Mouse (Mus musculus) midbrain, embryonic 15.5 days (tissue): ENCODE measurements around the gene Crybg3. TPM values are rescaled to one million over a fixed set of nuclear protein-coding genes. Genes with fewer than 3 reads are reported as not detected.

ENCODE experiments used
- ATAC-seq: fragments of 200-750 bp; cut with Nextera tagmentation; replicated peaks from 2 replicates; pipeline ENCODE4 v1.8.0; 2017; ENCODE audit warnings: moderate TSS enrichment
- H3K27ac ChIP-seq: fragments of 300-500 bp; sonication (generic); 2 replicates; pipeline ENCODE4 v1.5.1; 2015; ENCODE audit warnings: mild to moderate bottlenecking, inconsistent platforms
- H3K27me3 ChIP-seq: fragments of 300-500 bp; sonication (generic); replicated peaks from 2 replicates; pipeline ENCODE4 v1.6.1; 2015; ENCODE audit warnings: inconsistent platforms
- H3K36me3 ChIP-seq: fragments of 300-500 bp; sonication (generic); replicated peaks from 2 replicates; pipeline ENCODE4 v1.6.1; 2015; ENCODE audit warnings: inconsistent platforms
- H3K4me1 ChIP-seq: fragments of 300-500 bp; sonication (generic); 2 replicates; pipeline ENCODE4 v1.6.1; 2015; ENCODE audit warnings: inconsistent platforms
- H3K4me2 ChIP-seq: fragments of 300-500 bp; sonication (generic); 2 replicates; pipeline ENCODE4 v1.6.1; 2015; ENCODE audit warnings: inconsistent platforms, mild to moderate bottlenecking, moderate library complexity
- H3K4me3 ChIP-seq: fragments of 300-500 bp; sonication (generic); 2 replicates; pipeline ENCODE4 v1.5.1; 2015; ENCODE audit warnings: mild to moderate bottlenecking, inconsistent platforms
- H3K9ac ChIP-seq: fragments of 300-500 bp; sonication (generic); 2 replicates; pipeline ENCODE4 v1.6.1; 2015; ENCODE audit warnings: mild to moderate bottlenecking, inconsistent platforms
- H3K9me3 ChIP-seq: fragments of 300-500 bp; sonication (generic); 2 replicates; pipeline ENCODE4 v1.6.1; 2016; ENCODE audit warnings: inconsistent platforms
- WGBS: fragments of 180-500 bp; shearing (Covaris S2); methylation state at CpG from one replicate; pipeline ENCODE4 v1.1.7; 2015; ENCODE audit warnings: mixed read lengths; 5-methylcytosine and 5-hydroxymethylcytosine counted together
- polyA plus RNA-seq: library from polyadenylated mRNA; unstranded; fragments of >200 nt; fragmentation: Nextera tagmentation; extraction: Ambion mirVana; gene quantifications from 2 replicates; pipeline ENCODE4 v1.2.1, GENCODE M21; 2015

Crybg3 gene
- polyA plus RNA-seq, 1 experiment from 2014 or later: 3.0 TPM

GRCm38 (mm10) chr16:59517447-59518219 lies 83.1 kb downstream of the Crybg3 start:
- ATAC-seq: no peak
- H3K4me3 ChIP-seq: no peak overlapping the region

GRCm38 (mm10) chr16:59516965-59517364 lies 83.8 kb downstream of the Crybg3 start:
- H3K9ac ChIP-seq: no peak overlapping the region
- H3K9me3 ChIP-seq: no peaks in the 10 kb centered on the region
- H3K4me3 ChIP-seq: no peak overlapping the region
- no peak for ATAC-seq
- H3K4me1 ChIP-seq: no peaks in the 10 kb centered on the region
- H3K27ac ChIP-seq: no peak overlapping the region
- no peak overlapping the region for H3K4me2 ChIP-seq
- no peaks in the 10 kb centered on the region for H3K27me3 ChIP-seq
- H3K36me3 ChIP-seq: no peaks in the 10 kb centered on the region
- WGBS: 94% methylated on average over 10 of the region's 10 CpGs

More at GRCm38 (mm10) chr16:59517447-59518219, 83.1 kb downstream of the Crybg3 start:
- Histone ChIP-seq H3K27me3 (no peaks in the 10 kb centered on the region), H3K9me3 (no peaks in the 10 kb centered on the region), H3K9ac (no peak overlapping the region), H3K36me3 (no peaks in the 10 kb centered on the region), H3K27ac (no peak overlapping the region), H3K4me1 (no peaks in the 10 kb centered on the region), H3K4me2 (no peak overlapping the region)
- 84% methylated on average over 15 of the region's 15 CpGs for WGBS

- no peak overlapping the region for H3K4me3 ChIP-seq
- H3K4me1 ChIP-seq: no peaks in the 10 kb centered on the region
- 94% methylated on average over 5 of the region's 5 CpGs for WGBS
- no peak overlapping the region for H3K9ac ChIP-seq
- no peak for ATAC-seq
- no peaks in the 10 kb centered on the region for H3K27me3 ChIP-seq
- H3K27ac ChIP-seq: no peak overlapping the region
- H3K36me3 ChIP-seq: no peaks in the 10 kb centered on the region
- H3K9me3 ChIP-seq: no peaks in the 10 kb centered on the region
- no peak overlapping the region for H3K4me2 ChIP-seq
Observed at GRCm38 (mm10) chr16:59515169-59515568, 85.6 kb downstream of the Crybg3 start.

GRCm38 (mm10) chr16:59509830-59510229 lies 90.9 kb downstream of the Crybg3 start:
- 90% methylated on average over 5 of the region's 5 CpGs for WGBS
- H3K4me3 ChIP-seq: no peak overlapping the region
- ATAC-seq: no peak

GRCm38 (mm10) chr16:59499180-59499579 lies 101.6 kb downstream of the Crybg3 start:
- Histone ChIP-seq H3K27ac (no peak overlapping the region), H3K4me1 (no peaks in the 10 kb centered on the region), H3K9ac (no peak overlapping the region), H3K27me3 (no peaks in the 10 kb centered on the region), H3K9me3 (no peaks in the 10 kb centered on the region), H3K36me3 (no peaks in the 10 kb centered on the region), H3K4me3 (no peak overlapping the region), H3K4me2 (no peak overlapping the region)
- ATAC-seq: no peak
- 88% methylated on average over 3 of the region's 3 CpGs for WGBS

More at GRCm38 (mm10) chr16:59509830-59510229, 90.9 kb downstream of the Crybg3 start:
- Histone ChIP-seq H3K27ac (no peak overlapping the region), H3K27me3 (no peaks in the 10 kb centered on the region), H3K9me3 (no peaks in the 10 kb centered on the region), H3K9ac (no peak overlapping the region), H3K4me1 (no peaks in the 10 kb centered on the region), H3K4me2 (no peak overlapping the region), H3K36me3 (no peaks in the 10 kb centered on the region)

GRCm38 (mm10) chr16:59497947-59498346 lies 102.8 kb downstream of the Crybg3 start:
- 90% methylated on average over 1 of the region's 1 CpGs for WGBS
- Histone ChIP-seq H3K4me1 (no peaks in the 10 kb centered on the region), H3K27me3 (no peaks in the 10 kb centered on the region), H3K9me3 (no peaks in the 10 kb centered on the region), H3K4me3 (no peak overlapping the region), H3K9ac (no peak overlapping the region), H3K27ac (no peak overlapping the region), H3K4me2 (no peak overlapping the region), H3K36me3 (no peaks in the 10 kb centered on the region)
- ATAC-seq: no peak

- Histone ChIP-seq H3K27ac (no peak overlapping the region), H3K9me3 (no peaks in the 10 kb centered on the region), H3K4me1 (no peaks in the 10 kb centered on the region), H3K27me3 (no peaks in the 10 kb centered on the region), H3K4me2 (no peak overlapping the region), H3K4me3 (no peak overlapping the region), H3K36me3 (no peaks in the 10 kb centered on the region), H3K9ac (no peak overlapping the region)
- 95% methylated on average over 14 of the region's 14 CpGs for WGBS
- no peak for ATAC-seq
Observed at GRCm38 (mm10) chr16:59493199-59493598, 107.6 kb downstream of the Crybg3 start.

GRCm38 (mm10) chr16:59487975-59488548 lies 112.7 kb downstream of the Crybg3 start:
- no peak overlapping the region for H3K4me3 ChIP-seq
- H3K9me3 ChIP-seq: no peaks in the 10 kb centered on the region
- no peak for ATAC-seq
- H3K9ac ChIP-seq: no peak overlapping the region
- no peak overlapping the region for H3K27ac ChIP-seq
- no peaks in the 10 kb centered on the region for H3K27me3 ChIP-seq
- no peaks in the 10 kb centered on the region for H3K4me1 ChIP-seq
- WGBS: 92% methylated on average over 9 of the region's 9 CpGs
- no peak overlapping the region for H3K4me2 ChIP-seq
- no peaks in the 10 kb centered on the region for H3K36me3 ChIP-seq

- Histone ChIP-seq H3K4me1 (no peaks in the 10 kb centered on the region), H3K27ac (no peak overlapping the region), H3K36me3 (no peaks in the 10 kb centered on the region), H3K4me2 (no peak overlapping the region), H3K27me3 (no peaks in the 10 kb centered on the region), H3K9me3 (no peaks in the 10 kb centered on the region), H3K9ac (no peak overlapping the region), H3K4me3 (no peak overlapping the region)
- WGBS: 91% methylated on average over 7 of the region's 7 CpGs
- ATAC-seq: no peak
Observed at GRCm38 (mm10) chr16:59487239-59487638, 113.5 kb downstream of the Crybg3 start.

- Histone ChIP-seq H3K9me3 (no peaks in the 10 kb centered on the region), H3K4me3 (no peak overlapping the region), H3K4me2 (no peak overlapping the region), H3K27ac (no peak overlapping the region), H3K9ac (no peak overlapping the region), H3K4me1 (no peaks in the 10 kb centered on the region), H3K27me3 (no peaks in the 10 kb centered on the region), H3K36me3 (no peaks in the 10 kb centered on the region)
- ATAC-seq: no peak
- 86% methylated on average over 3 of the region's 3 CpGs for WGBS
Observed at GRCm38 (mm10) chr16:59477955-59478354, 122.8 kb downstream of the Crybg3 start.

- no peak overlapping the region for H3K4me3 ChIP-seq
- no peak for ATAC-seq
- H3K27me3 ChIP-seq: no peaks in the 10 kb centered on the region
- peaks cover 7% of the 10 kb centered on the region; the same call in 1 of the 2 replicates for H3K4me1 ChIP-seq
- no peak overlapping the region for H3K4me2 ChIP-seq
- 19% methylated on average over 1 of the region's 1 CpGs for WGBS
- no peaks in the 10 kb centered on the region for H3K36me3 ChIP-seq
- no peak overlapping the region for H3K9ac ChIP-seq
- no peaks in the 10 kb centered on the region for H3K9me3 ChIP-seq
- no peak overlapping the region for H3K27ac ChIP-seq
Observed at GRCm38 (mm10) chr16:59474788-59475187, 126.0 kb downstream of the Crybg3 start.

- Histone ChIP-seq H3K4me3 (peak overlapping the region; percentile 77), H3K27ac (no peak overlapping the region), H3K4me1 (peaks cover 7% of the 10 kb centered on the region; the same call in 1 of the 2 replicates), H3K9me3 (no peaks in the 10 kb centered on the region), H3K27me3 (no peaks in the 10 kb centered on the region), H3K36me3 (no peaks in the 10 kb centered on the region), H3K4me2 (peak overlapping the region; percentile 83), H3K9ac (no peak overlapping the region)
- ATAC-seq: peak; percentile 24; the same call in 1 of the 2 replicates
- 60% methylated on average over 6 of the region's 6 CpGs for WGBS
Observed at GRCm38 (mm10) chr16:59472546-59472945, 128.2 kb downstream of the Crybg3 start.
